Mouse (Mus musculus): ENCODE results near the gene Fars2.

Gene Fars2

DNA sequence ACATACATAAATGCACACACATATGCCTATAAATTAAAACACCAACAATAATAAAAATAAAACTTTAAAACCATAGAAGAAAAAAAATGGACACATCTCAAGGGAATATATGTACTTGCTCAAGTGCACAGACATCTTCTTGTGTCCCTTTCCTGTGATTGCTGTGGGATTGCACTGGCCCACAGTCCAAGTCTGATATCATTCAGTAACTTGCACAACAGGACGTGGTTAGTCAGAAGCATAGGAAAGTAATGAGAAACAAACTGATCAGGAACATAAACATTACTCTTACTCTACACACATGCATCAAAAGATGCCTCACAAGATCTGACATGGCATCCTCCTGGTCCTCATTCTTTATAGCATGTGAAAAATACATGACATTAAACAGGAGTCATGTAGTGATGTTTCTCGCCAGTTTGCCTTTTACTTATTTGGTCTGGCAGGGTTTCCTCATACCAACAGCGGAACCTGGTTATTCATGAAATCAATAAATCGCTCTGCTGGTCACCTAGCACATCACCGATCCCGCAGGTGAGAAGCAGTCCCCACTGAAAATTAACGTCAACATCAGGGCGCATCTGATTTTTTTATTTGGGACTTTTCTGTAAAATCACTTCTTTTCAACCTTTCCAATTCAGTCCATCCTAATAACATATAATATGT is 563.6 kb downstream of the Fars2 start:
- DNase-seq (ENCODE audit: low read depth, low spot score), result no peak

DNA sequence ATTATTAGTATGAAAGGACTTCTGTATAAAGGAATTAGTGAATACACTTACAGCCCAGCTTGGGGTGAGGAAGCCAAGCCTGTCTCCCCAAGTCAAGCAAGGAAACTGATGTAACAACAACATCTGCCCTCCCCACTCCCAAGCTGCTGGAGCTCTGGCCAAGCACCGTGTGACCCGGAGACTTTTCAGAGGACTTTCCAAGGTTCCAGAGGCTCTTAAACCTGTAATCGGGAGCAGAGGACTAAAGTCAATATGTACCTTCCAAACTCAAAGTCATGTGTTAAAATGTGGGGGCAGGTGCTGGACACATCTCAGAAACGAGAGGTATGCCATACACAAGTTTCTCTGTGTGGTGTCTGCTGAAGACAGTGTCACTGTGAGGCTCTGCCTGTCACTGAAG is 566.4 kb downstream of the Fars2 start:
- no peak for DNase-seq (ENCODE audit: low read depth, low spot score)

DNA sequence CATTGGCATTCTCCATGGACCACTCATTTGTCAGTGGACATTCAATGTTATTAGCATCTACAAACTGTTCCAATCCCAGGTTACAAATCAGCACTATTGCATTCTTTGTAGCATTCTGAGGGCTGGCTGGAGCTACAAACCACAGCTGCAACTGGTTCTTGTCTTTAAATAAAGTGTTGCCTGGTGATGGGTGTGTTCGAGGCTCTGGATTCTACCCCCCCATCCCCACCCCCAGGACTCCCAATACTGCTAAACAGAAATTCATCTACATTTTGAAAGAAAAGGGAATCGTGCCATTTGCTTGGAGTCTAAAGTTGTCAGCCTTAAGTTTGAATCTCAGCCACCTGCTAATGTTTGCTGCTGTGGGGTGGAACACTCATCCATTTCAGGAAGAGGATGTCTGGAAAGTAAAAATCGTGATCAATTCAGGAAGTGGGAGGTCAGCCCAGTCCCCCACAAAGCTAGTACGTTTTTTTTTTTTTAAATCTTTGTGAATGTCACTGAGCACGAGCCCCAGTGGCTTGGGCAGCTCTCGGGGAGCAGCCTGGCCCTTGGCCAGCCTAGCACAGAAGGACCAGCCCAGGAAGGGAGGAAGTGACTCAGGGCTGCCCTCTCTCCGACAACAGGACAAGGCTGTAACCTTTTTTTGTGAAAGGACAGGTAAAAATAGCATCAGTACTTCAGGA is 578.4 kb downstream of the Fars2 start:
- peak; percentile 50 for DNase-seq (ENCODE audit: low read depth, low spot score)

DNA sequence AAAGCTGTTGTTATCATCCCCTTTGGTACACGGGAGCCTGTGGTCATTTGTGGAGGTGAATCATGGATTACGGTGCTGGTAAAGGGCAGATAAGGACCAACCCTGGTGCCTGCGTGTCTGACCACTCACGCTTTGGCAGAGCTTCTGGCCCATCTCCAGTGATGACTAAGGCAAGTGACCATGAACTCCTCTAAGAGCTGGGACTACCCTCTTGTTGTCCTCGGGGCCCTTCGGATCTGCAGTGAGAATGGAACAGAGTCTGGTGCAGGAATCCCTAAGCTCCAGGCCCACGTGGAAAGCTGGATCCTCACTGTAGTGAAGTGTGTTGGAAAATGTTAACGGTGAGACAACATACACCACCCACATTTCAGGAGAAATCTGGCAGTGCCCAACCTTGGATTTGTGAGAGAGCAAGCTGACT is 579.1 kb downstream of the Fars2 start:
- peak; percentile 84 for DNase-seq (ENCODE audit: low read depth, low spot score)

DNA sequence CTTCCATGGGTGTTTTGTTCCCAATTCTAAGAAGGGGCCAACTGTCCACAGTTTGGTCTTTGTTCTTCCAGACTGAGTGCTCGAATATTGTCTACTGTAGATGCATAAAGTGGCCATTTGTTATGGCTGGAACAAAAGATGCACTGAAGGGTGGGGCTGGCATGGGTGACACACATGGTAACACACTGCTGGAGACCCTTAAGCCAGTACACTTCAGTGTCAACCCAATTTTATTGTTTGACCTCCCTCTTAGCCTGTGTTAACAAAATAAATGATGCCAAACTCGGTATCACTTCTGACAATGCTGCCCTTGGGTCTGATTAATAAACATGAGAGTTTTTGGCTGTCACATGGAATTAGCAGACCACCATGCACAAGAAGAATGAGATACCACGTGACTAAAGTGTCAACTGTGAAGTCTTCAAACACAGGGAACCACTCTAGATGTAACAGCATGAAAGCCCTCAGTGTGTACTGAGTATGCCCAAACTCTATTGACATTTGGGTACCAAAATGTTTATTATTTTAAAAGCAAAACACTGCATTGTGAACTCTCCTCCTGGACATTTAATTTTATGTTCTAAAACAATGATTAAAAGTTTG is 590.0 kb downstream of the Fars2 start:
- DNase-seq (ENCODE audit: low read depth, low spot score), result no peak

DNA sequence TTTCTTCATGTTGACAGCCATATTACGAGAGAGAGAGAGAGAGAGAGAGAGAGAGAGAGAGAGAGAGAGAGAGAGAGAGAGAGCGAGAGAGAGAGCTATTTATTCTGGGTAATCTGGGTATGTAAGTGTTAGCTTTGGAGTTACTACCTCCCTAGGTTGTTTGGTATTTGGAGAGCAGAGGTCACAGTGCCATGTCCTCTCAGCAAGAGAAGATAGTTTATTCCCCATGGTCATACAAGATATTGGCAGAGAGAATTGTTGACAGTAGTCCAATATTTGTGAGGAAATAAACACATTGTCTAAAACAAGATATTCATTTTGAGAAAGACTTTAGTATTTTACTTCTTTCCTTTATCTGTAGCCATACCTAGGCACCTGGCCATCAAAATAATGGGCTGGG is 596.9 kb downstream of the Fars2 start:
- DNase-seq (ENCODE audit: low read depth, low spot score), result no peak

DNA sequence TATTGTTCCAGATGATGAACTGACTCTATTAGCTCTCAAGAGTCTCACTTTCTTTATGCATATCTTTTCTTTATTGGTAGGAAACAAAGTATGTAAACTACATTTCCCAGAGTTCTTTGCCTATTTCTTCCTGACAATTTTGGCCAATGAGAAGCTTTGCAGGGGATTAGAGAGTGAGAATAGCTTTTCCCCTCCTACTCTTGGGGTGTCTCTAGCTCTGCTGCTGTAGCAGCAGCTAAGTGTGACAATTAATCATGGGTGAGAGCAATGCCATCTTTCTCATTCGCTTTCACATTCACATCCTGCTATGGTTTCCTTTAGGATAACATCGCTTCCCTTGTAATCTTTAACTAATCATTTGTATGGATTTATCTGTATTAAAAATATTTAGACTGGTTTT is 599.5 kb downstream of the Fars2 start:
- no peak for DNase-seq (ENCODE audit: low read depth, low spot score)

DNA sequence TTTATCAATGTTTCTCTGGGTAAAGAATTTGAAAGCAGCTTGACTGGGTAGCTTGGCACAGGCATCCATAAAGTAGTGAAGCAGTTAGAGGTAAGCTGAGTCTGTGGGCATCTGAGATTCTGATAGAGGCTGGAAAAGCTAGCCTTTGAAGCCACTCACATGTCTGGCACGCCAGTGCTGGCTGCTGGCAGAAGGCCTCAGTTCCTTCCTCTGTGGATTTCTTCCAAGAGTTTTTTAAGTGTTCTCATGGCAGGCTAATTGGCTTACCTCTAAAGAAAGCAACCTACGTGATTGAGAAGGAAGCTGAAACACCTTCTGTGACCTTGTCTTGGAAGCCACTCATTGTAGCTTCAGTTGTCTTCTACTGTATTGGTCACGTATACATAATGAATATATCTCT is 600.2 kb downstream of the Fars2 start:
- DNase-seq (ENCODE audit: low read depth, low spot score), result no peak

DNA sequence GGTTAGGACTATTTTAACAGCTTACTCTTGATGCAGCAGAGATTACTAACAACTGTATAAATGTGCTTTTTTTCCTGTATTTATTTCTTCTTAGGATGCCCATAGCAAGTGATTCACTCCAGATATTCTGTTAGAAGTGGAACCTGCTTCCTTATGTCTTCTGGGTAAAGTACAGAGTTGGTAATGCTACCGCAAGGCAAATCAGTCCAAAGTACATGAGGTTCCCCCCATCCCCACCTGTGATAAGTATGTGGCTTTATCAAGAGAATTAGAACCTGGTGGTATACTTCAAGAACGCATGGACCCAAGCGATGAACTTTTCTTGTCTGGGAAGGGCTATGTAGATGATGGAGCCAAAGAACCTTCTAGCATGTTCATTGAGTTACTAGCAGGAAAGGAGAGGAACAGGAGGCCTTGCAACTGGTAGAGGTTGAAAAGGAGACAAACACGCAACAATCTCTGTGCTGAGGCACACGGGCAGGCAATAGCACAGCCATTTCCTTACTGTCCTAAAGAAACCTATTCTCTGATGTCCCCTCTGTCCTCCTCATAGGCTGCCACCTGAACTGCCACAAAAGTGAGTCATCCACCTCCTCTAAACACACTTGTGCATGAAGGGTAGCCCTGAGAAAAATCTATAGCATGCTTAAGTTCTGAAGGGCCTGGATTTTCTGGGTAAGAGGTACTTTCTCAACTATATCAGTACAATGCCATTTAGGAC is 603.2 kb downstream of the Fars2 start:
- no peak for DNase-seq (ENCODE audit: low read depth, low spot score)

DNA sequence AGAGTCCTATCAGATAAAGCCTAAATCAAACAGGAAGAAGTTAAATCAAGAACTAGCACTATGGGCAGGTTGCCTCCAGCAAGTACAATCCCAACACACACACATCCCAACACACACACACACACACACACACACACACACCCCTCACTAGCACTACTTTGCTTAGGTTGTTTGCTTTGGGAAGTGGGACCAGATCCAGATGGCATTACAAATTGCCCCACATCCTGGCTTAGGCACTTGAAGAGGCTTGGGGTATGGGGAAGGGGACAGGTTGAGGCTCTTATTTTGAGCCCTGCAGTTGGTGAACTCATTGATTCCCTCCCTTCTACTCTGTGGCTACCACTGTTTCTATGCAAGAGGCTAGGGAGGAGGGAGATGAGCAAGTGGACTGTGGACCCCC is 605.1 kb downstream of the Fars2 start:
- DNase-seq (ENCODE audit: low read depth, low spot score), result no peak

DNA sequence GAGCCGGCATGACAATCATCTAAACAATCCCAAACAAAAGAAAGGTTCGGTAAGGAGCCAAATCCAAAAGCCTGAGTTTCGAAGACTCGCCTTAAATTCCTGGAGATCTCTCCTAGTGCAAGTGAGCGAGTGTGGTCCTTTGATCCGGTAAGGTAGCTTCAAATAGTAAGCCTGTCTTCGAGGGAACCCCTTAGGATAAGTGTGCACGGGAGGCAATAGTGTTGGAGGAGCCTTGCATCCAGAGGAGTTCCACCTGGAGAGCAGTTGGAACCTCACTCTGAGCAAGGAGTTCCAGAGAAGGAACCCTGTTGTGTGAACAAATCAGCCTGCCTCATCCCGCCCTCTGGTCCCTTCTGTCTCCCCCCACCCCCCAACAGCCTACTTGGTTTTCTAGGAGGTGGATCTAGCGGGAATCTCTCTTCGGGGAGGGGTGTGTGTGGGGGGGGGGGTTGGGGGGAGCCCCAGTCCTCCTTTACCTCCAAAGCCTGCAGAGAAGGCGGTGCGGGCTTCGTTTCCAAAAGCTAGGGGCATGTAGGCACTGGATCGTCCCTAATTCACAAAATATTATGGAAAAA is 606.6 kb downstream of the Fars2 start:
- DNase-seq (ENCODE audit: low read depth, low spot score), result no peak

DNA sequence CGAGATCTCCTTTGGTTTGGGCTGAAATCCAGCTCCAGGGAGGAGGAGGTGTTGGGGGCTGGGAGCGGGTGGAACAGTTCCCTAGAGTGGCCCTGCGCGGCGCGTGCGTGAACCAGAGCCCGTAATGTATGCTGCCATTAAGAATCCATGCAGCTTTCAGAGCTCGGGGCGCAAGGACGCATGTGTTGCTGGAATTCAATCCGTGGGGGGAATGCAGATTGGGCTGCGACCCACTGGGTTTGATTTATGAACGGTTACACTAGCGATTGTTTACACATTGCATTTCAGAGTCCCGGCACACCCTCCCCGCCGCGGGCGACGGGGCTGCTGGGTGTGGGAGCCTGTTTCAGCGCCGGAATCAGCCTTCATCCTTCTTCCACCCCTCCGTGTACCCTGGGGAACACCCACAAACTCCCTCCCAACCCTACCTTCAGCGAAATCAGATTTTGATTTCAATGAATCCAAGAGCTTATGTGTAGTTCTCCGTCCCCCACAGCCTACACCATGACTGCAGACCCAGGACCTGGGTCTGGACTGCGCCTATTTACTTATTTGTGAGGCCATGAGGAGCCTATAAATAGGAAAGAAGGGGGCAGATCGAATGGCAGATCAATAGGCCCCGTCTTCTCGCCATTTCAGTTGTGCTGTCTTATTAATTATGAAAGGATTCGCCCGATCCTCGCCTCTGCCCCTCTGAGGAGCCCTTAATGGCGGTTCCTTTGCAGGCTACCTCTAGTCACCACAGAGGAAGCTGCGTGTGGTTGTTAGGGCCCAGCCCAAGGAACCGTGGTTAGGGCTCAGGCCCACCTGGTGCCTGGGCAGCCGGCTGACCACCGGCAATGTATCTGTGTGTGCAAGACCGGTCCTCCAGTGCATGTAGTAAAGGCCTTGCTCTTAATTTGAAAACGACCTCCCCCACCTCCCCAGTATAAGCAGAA is 607.6 kb downstream of the Fars2 start:
- DNase-seq (ENCODE audit: low read depth, low spot score), result no peak

DNA sequence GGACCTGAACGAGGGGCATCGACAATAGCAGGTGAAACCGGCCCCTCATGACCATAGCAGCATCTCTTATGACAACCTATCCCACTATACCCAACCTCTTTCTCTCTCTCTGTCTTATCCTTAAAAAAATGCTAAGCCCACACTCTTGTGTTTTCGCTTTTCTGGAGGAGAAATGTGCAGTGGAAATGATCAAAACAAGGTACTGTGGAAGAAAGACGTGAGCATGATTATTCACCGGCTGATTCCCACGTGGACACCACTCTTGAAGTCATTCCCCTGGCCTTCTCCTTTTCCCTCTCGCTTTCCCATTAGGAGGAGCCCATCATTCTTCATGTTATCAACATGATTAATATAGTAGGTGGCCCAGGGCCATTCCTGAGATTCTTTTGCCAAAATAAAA is 608.7 kb downstream of the Fars2 start:
- DNase-seq (ENCODE audit: low read depth, low spot score), result no peak

DNA sequence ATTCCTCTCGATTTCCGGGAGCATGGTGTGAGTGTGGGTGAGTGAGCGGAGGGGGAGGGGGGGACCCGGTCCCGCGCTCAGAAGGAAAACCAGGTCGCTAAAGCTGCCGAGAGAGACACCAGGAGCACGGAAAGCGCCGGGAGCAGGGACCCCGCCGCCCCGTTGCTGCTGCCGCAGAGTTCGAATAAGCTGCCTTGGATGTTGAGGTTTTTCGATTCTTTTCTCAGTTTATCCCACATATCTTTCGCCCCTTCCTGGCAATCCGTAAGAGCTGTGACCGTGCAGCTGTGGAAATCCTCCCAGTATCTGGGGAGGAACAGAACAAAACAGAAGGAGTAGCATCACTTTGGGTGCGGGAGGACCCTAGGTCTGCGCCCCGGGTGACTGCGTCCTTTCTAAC is 609.3 kb downstream of the Fars2 start:
- no peak for DNase-seq (ENCODE audit: low read depth, low spot score)

DNA sequence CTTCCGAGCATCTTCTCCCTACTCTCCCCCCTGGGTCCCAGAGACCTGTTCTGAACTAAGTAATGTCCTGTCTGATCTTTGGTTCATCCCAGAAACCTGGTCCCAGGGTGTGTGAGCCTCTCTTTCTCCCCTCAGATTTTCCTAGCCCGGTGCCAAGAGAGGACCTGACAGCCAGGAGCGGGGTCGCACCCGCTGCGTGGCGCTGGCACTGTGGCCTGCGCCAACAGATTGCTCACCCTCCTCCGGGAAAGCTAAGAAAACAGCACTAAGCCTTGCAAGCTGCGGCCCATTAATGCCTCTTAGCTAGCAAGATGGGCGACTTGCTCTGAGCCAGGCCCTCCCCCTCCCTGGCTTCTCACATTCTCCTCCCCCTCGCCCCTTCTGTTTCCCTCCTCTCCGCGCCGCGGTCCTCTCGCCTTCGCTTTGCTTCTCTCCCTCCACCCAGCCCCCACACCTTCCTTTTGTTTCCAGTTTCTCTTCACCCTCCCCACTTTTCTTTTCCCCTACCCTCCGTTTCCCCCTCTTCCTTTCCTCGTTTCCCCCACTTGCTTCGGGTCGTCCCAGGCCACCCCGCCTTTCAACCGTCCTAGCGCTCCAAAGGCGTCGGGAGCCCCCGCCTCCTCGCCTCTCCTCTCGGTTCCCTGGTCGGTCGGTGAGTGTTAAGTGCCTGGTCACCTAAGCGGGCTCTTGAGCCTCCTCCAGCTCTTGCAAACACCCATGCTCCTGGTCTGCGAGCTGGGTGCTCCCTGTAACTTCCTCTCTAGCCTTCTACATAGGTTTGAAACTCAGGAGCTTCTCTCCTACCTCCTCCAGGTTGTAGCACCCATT is 610.0 kb downstream of the Fars2 start:
- no peak for DNase-seq (ENCODE audit: low read depth, low spot score)

DNA sequence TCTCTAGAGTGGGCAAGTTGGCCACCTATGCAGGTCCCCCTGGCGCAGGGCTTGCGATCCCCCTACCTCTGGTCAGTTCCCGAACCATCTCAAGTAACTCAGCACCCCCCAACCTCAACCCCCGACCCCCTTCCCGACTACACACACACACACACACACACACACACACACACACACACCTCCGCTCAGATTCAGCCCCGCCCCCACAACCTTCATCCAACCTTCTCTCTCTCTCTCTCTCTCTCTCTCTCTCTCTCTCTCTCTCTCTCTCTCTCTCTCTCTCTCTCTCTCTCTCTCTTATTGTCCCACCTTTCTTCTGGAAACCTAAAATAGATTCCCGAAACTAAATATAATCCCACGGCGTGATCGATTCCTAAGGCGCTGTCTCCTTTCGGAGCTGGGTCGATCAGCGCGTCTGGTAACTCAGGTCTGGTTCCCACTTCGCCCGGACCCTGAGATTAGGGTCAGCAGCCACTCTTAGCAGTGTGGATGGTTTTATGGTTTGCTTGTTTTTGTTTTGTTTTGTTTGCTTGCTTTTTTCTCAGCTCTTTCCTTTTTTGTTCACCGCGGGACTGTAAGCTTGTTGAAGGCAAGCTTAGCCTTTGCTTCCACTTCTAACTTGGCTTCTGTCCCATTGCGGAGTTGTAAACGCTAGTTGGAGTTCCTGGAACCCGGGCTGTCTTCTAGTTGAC is 610.7 kb downstream of the Fars2 start:
- DNase-seq (ENCODE audit: low read depth, low spot score), result no peak

DNA sequence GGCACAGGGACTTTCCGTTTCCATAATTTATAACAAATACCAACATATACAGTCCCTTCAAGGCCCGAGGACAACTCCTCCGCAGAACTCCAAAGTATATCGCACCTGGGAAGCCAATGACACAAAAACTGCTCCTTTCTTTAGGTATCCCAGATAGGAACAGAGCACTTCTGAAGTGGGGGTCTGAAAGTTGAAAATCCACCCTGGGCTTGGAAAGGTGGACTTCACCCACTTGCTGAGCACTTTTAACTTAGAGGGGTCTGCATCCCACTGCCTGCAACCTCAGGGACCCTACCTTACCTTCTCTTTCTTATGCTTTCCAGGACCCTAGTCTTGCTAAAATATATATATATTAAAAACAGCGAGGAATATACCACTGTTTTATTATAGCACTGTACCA is 611.3 kb downstream of the Fars2 start:
- no peak for DNase-seq (ENCODE audit: low read depth, low spot score)

DNA sequence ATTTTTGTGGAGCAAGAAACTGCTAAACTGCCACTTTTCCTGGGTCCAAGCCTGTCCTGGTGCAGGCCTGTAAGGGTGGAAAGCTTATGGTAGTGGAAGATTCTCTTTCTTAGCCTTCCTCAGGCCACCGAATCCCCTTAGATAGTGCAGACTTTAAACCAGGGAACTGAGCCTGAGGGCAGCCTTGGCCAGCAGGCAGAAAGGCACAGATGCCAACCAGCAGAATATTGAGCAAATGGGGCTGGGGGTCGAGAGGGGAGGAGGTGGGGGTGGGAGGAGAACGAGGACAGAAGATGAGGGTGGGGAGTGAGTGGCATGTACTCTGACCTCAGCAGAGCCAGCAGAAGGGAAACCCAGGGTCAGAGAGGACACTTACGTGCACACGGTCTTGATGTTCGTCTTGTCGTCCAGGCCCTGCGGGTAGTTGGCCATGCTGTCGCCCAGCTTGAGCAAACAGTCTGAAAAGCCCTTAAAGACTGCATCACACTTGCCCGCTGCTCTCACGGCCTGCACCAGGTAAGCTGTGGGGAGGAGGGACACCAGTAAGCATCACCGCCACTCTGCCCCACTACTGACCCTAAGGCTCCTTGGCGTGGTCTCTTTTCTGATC is 612.6 kb downstream of the Fars2 start:
- no peak for DNase-seq (ENCODE audit: low read depth, low spot score)

DNA sequence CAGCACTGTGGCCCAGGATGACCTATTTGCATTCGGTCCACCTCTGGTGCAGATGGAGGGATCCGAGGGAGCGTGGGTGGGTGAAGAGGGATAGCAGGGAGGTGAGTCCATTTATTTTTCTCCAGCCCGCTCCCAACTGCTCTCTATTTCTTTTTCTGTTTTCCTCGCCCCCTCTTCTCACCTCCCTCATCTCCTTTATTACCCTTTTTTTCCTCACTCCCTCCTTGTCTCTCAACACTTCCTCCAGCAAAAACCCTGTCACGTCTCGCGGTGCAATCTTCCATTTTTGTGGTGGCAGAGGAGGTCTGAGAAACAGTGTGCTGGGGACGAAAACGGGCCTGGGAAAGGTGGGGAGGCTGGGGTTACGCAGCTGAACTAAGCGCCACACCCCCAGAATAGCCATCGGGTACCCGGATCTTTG is 613.1 kb downstream of the Fars2 start:
- no peak for DNase-seq (ENCODE audit: low read depth, low spot score)

All from 3T3-L1 (cell line).